Mouse (Mus musculus) stomach, embryonic 15.5 days (tissue): ENCODE measurements around the gene Maml2. TPM values are rescaled to one million over a fixed set of nuclear protein-coding genes. Genes with fewer than 3 reads are reported as not detected.

Experiments used
- ATAC-seq: fragments of 200-750 bp; cut with Nextera tagmentation; 2 replicates; pipeline ENCODE4 v1.8.0; 2017; ENCODE audit warnings: low read depth, moderate number of reproducible peaks, moderate TSS enrichment; ENCODE audit not compliant: insufficient read depth, low FRiP score
- H3K27ac ChIP-seq: fragments of 300-500 bp; sonication (generic); 2 replicates; pipeline ENCODE4 v1.5.1; 2015; ENCODE audit warnings: mild to moderate bottlenecking, inconsistent platforms
- H3K27me3 ChIP-seq: fragments of 300-500 bp; sonication (generic); replicated peaks from 2 replicates; pipeline ENCODE4 v1.6.1; 2015; ENCODE audit warnings: inconsistent platforms
- H3K36me3 ChIP-seq: fragments of 300-500 bp; sonication (generic); 2 replicates; pipeline ENCODE4 v1.6.1; 2015; ENCODE audit warnings: inconsistent platforms
- H3K4me1 ChIP-seq: fragments of 300-500 bp; sonication (generic); 2 replicates; pipeline ENCODE4 v1.6.1; 2015; ENCODE audit warnings: inconsistent platforms
- H3K4me2 ChIP-seq: fragments of 300-500 bp; sonication (generic); 2 replicates; pipeline ENCODE4 v1.6.1; 2015; ENCODE audit warnings: mild to moderate bottlenecking, inconsistent platforms
- H3K4me3 ChIP-seq: fragments of 300-500 bp; sonication (generic); replicated peaks from 2 replicates; pipeline ENCODE4 v1.5.1; 2015; ENCODE audit warnings: inconsistent platforms
- H3K9ac ChIP-seq: fragments of 300-500 bp; sonication (generic); 2 replicates; pipeline ENCODE4 v1.6.1; 2015; ENCODE audit warnings: inconsistent platforms
- H3K9me3 ChIP-seq: fragments of 300-500 bp; sonication (generic); 2 replicates; pipeline ENCODE4 v1.6.1; 2016; ENCODE audit warnings: inconsistent platforms
- WGBS: fragments of 180-500 bp; shearing (Covaris S2); methylation state at CpG from one replicate; pipeline ENCODE4 v1.1.7; 2015; 5-methylcytosine and 5-hydroxymethylcytosine counted together
- polyA plus RNA-seq: library from polyadenylated mRNA; unstranded; fragments of >200 nt; fragmentation: Nextera tagmentation; extraction: Ambion mirVana; gene quantifications from 2 replicates; pipeline ENCODE4 v1.2.1, GENCODE M21; 2015

The Maml2 gene
- polyA plus RNA-seq, 1 experiment from 2014 or later: 8.5 TPM

DNA sequence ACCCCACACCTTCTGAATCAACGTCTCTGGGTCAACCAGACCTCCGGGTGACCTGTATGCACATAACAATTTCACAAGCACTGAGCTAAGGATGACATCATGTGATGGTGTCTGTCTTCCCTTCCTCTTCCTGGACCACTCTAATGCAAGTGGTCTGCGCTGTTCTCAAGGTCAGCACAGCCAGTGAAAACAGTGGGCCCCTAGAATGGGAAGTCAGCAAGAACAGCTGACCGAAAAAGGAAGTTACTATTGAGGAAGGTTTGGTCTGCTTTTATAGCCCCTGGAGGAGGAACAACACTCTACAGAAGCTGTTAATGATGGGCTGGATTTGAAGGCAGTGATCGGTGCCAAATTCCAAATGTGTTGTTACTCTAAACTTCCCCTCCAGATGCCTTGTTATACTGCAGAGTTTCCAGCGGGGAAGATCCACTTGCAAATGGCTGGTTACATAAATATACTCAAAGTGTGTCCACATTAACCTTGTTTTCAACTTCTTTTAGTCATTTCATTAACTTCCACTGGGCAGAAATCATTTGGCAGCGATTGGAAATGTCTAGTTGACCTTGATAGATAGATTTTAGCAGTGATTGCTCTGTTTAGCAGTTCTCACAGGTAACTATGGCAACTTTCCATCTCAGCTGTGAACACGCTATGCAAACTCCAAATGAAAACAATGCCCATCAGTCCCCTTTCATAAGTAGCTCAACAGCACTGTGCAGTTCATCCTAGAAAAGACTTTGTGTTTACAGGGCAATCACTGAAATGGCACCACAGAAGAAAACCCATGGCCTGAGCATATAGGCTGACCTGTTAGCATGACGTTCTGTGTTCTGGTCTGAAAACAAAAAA is 289.6 kb downstream of the Maml2 start:
- peaks cover 20% of the 10 kb centered on the region; the same call in 1 of the 2 replicates for H3K4me1 ChIP-seq
- H3K9me3 ChIP-seq: no peaks in the 10 kb centered on the region
- no peak overlapping the region for H3K9ac ChIP-seq
- ATAC-seq: peak; percentile 60; the same call in 1 of the 2 replicates
- H3K27me3 ChIP-seq: no peaks in the 10 kb centered on the region
- H3K36me3 ChIP-seq: no peaks in the 10 kb centered on the region
- 36% methylated on average over 9 of the region's 9 CpGs for WGBS
- no peak overlapping the region for H3K4me3 ChIP-seq
- H3K27ac ChIP-seq: peak overlapping the region; percentile 63
- no peak overlapping the region for H3K4me2 ChIP-seq

DNA sequence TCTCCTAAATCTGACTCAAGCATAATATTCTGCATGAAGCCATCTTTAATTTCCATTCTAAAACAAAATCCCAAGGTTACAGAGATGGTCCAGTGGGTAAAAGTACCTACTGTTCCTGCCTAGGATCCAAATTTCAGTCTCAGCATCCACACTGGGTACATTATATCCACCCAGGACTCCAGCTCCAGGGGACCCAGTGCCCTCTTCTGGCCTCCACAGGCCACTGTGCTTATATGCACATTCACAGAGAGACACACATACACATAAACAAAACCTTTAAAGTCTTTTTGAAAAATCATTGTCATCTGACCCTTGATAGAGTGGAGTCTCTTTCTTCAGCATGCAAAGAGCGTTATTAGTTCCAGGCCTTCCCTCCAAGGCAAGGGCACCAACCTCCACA is 291.0 kb downstream of the Maml2 start:
- Histone ChIP-seq H3K4me3 (no peak overlapping the region), H3K27me3 (no peaks in the 10 kb centered on the region), H3K4me1 (peaks cover 20% of the 10 kb centered on the region; the same call in 1 of the 2 replicates), H3K36me3 (no peaks in the 10 kb centered on the region), H3K9me3 (no peaks in the 10 kb centered on the region), H3K4me2 (no peak overlapping the region), H3K9ac (no peak overlapping the region), H3K27ac (no peak overlapping the region)
- 94% methylated on average over 1 of the region's 1 CpGs for WGBS
- no peak for ATAC-seq

DNA sequence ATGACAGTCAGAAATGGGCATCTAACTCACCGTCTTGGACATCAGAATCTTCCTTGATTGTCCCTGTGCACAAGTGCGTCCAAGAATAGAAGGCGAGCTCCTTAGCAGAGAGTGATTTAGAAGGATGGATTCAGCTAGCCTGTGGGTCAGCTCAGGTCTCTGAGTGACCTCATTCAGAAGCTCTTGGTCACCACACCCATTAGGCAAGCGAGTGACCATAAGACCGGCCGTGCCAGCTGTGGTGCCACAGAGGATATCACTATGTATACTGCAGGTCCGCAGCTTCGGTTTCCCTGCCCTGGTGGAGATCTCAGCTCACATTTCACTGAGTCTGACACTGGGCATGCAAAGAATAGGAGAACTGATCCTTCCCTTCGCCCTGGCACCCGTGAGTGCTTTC is 294.9 kb downstream of the Maml2 start:
- ATAC-seq: no peak
- H3K9me3 ChIP-seq: no peaks in the 10 kb centered on the region

DNA sequence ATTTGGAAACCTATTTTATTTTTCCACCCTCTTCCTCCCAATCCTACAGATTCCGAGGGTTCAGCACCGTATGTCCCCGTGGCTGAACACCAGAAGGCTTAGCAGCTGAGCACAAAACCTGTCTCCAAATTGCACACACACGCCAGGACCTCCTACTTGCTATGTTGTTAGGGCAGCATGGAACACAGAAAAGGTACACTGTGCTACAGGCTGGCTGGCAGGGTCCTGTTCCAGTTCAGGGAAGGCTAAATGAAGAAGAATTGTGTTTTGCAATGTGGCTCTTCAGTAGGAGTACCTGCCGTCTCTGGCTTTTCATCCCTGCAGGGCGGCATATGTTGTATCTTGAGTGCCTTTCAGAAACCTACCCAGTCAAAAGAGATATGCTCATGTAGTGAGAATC is 300.0 kb downstream of the Maml2 start:
- 87% methylated on average over 6 of the region's 6 CpGs for WGBS

More for the DNA sequence above, 294.9 kb downstream of the Maml2 start:
- Histone ChIP-seq H3K27me3 (no peaks in the 10 kb centered on the region), H3K4me1 (peaks cover under 1% of the 10 kb centered on the region; the same call in 1 of the 2 replicates), H3K36me3 (no peaks in the 10 kb centered on the region), H3K9ac (no peak overlapping the region), H3K4me2 (no peak overlapping the region), H3K27ac (no peak overlapping the region), H3K4me3 (no peak overlapping the region)
- 90% methylated on average over 10 of the region's 10 CpGs for WGBS

DNA sequence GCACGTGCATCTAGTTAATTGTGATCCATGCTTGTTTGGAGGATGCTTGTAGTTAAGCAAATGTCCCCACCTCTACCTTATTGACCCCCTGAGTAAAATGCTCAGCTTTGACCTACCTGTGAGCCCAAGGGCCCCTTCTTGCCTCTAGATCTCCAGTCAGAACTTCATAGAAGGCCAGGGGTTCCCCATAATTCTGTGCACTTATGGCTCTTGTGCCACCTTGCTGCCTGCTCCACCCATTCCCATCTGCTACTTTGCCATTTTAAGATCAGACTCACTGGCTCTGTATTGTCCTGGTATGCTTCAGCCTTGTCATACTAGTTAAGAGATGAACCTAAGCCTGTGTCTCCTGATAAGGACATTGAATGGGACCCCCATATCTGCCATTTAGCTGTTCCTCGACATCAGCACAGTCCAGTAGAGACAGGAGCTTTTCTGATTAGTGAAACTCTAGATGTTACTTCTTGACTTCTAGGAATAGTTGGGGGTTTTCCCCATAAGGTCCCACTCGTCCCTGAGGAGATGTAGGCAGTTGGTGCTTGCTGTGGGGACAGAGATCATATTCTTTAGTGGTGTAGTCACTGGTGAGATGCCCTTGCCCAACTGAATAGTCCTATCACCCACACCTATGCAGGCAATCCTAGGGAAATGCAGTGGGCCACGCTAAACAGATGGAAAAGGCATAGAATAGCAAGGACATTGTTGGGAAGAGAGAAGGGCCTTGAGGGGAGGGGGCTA is 301.0 kb downstream of the Maml2 start:
- no peak for ATAC-seq
- no peaks in the 10 kb centered on the region for H3K27me3 ChIP-seq
- H3K4me1 ChIP-seq: no peaks in the 10 kb centered on the region
- no peak overlapping the region for H3K4me2 ChIP-seq
- H3K9ac ChIP-seq: no peak overlapping the region
- 70% methylated on average over 4 of the region's 4 CpGs for WGBS
- H3K9me3 ChIP-seq: no peaks in the 10 kb centered on the region
- H3K4me3 ChIP-seq: no peak overlapping the region
- H3K36me3 ChIP-seq: no peaks in the 10 kb centered on the region
- H3K27ac ChIP-seq: no peak overlapping the region

More for the DNA sequence above, 300.0 kb downstream of the Maml2 start:
- H3K27ac ChIP-seq: no peak overlapping the region
- no peak overlapping the region for H3K4me2 ChIP-seq
- no peaks in the 10 kb centered on the region for H3K4me1 ChIP-seq
- H3K9ac ChIP-seq: no peak overlapping the region
- H3K36me3 ChIP-seq: no peaks in the 10 kb centered on the region
- no peak overlapping the region for H3K4me3 ChIP-seq
- no peaks in the 10 kb centered on the region for H3K27me3 ChIP-seq
- no peak for ATAC-seq
- H3K9me3 ChIP-seq: no peaks in the 10 kb centered on the region

DNA sequence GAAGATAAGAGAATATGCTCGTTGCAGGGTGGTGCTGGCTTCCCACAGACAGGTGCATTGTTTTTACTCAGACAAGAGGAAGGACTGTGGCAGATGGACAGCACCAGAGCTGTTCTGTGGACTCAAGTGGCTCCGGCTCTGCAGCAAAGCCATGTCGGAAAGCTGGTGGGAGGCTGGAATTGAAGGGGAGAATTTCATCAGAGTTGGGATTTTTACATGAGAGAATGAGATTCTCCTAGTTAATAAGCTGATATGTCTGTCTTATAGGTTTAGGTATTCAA is 301.5 kb downstream of the Maml2 start:
- H3K9ac ChIP-seq: no peak overlapping the region
- H3K9me3 ChIP-seq: no peaks in the 10 kb centered on the region
- H3K4me3 ChIP-seq: no peak overlapping the region
- WGBS: 76% methylated on average over 3 of the region's 3 CpGs
- ATAC-seq: no peak
- no peak overlapping the region for H3K27ac ChIP-seq
- H3K36me3 ChIP-seq: no peaks in the 10 kb centered on the region
- H3K27me3 ChIP-seq: no peaks in the 10 kb centered on the region
- no peaks in the 10 kb centered on the region for H3K4me1 ChIP-seq
- no peak overlapping the region for H3K4me2 ChIP-seq

DNA sequence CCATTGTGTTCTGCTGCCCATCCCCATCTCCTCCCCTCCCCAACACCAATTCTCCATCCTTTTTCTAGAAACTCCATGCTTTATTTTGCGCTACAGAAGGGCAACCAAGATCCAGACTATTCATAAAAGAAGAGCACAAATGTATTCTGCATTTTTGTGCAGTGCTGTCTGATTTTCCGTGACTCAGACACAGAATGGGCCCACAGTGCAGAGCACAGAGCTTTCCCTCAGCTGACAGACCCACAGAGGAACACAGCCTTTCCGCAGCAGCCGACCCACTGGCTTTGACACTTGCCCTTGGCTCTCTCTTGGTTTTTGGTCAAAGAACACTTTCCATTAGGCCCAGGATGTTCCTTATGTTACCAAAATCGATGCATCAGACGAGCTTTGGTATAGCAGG is 302.0 kb downstream of the Maml2 start:
- ATAC-seq: no peak
- Histone ChIP-seq H3K27me3 (no peaks in the 10 kb centered on the region), H3K4me1 (no peaks in the 10 kb centered on the region), H3K9me3 (no peaks in the 10 kb centered on the region), H3K27ac (no peak overlapping the region), H3K4me3 (no peak overlapping the region), H3K36me3 (no peaks in the 10 kb centered on the region), H3K9ac (no peak overlapping the region), H3K4me2 (no peak overlapping the region)
- 89% methylated on average over 6 of the region's 6 CpGs for WGBS

DNA sequence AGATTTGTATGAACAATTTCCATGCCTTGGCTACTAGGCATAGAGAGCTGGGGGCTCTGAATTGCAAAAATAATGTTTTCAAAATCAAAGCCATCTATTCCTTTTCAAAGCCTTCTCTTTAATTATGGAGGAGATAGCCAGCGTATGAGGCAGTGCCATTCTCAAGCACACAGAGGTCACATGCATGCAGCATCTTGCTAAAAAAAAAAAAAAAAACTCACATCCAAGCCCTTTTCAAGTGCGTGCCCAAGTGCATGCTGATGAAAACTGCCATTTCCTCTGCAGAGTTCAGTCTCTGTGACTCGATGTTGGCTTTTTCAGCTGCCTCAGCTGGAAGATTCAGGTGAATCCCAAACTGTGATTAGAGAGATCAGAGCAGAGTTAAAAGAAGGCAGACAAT is 304.0 kb downstream of the Maml2 start:
- no peak overlapping the region for H3K4me2 ChIP-seq
- no peaks in the 10 kb centered on the region for H3K4me1 ChIP-seq
- H3K9ac ChIP-seq: no peak overlapping the region
- no peak for ATAC-seq
- no peaks in the 10 kb centered on the region for H3K36me3 ChIP-seq
- H3K27ac ChIP-seq: no peak overlapping the region
- no peaks in the 10 kb centered on the region for H3K27me3 ChIP-seq
- H3K9me3 ChIP-seq: no peaks in the 10 kb centered on the region
- 75% methylated on average over 3 of the region's 3 CpGs for WGBS
- no peak overlapping the region for H3K4me3 ChIP-seq

DNA sequence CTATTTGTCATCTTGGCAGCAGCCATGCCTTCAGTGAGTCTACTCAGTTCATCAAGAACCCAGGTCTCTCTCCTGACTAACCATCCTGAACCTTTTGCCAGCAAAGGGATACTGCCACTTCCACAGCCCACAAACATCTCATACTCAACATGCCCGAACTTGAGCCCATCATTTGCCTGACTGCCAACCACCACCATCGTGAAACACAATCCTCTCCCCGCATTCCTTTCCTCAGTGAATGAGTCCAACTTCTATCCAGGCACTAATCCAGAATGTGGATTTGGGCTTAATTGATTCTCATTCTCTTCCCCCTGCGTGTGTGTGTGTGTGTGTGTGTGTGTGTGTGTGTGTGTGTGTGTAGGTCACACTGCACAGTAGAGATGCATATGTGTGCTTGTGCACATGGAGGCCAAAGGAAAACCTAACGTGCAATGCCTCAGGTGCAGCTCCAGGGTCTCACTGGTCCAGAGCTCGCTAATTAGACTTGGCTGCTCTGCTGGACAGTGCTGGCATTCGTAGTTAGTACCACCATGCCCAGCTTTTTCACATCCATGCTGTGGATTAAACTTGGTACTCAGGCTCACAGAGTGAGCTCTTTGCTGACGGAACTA is 305.9 kb downstream of the Maml2 start:
- H3K9me3 ChIP-seq: no peaks in the 10 kb centered on the region

DNA sequence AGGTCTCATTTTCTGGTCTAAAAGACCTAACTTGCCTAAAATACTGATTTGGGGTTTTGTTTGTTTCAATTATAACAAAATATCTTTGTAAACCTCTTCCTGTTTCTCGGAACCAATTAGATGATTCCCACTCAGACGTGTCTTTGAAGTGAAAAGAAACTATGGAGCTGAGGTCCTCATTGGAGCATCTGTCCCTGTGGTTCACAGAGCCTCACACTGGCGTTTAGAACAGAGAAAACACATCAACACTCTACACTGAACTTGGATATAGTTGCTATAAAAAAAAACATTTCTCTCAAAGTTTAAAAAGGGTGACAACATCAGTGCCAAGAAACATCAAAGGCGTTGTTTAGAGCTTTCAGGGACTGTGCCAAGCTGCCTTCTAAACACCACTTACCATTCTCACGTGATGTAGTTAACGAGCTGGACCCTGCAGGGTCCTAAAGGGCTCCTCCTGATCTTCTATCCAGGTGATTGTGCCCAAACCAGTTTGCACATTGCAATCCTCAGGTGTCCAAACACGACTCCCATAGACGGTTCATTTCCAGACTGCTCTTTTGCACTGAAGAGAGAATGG is 309.9 kb downstream of the Maml2 start:
- ATAC-seq: no peak
- Histone ChIP-seq H3K36me3 (no peaks in the 10 kb centered on the region), H3K4me2 (no peak overlapping the region), H3K27ac (no peak overlapping the region), H3K27me3 (no peaks in the 10 kb centered on the region), H3K9me3 (no peaks in the 10 kb centered on the region), H3K4me1 (peaks cover 5% of the 10 kb centered on the region), H3K9ac (no peak overlapping the region), H3K4me3 (no peak overlapping the region)
- 67% methylated on average over 8 of the region's 8 CpGs for WGBS

More for the DNA sequence above, 305.9 kb downstream of the Maml2 start:
- 82% methylated on average over 7 of the region's 8 CpGs for WGBS
- Histone ChIP-seq H3K4me2 (no peak overlapping the region), H3K4me1 (no peaks in the 10 kb centered on the region), H3K36me3 (no peaks in the 10 kb centered on the region), H3K27ac (no peak overlapping the region), H3K4me3 (no peak overlapping the region), H3K27me3 (no peaks in the 10 kb centered on the region), H3K9ac (no peak overlapping the region)
- ATAC-seq: no peak

DNA sequence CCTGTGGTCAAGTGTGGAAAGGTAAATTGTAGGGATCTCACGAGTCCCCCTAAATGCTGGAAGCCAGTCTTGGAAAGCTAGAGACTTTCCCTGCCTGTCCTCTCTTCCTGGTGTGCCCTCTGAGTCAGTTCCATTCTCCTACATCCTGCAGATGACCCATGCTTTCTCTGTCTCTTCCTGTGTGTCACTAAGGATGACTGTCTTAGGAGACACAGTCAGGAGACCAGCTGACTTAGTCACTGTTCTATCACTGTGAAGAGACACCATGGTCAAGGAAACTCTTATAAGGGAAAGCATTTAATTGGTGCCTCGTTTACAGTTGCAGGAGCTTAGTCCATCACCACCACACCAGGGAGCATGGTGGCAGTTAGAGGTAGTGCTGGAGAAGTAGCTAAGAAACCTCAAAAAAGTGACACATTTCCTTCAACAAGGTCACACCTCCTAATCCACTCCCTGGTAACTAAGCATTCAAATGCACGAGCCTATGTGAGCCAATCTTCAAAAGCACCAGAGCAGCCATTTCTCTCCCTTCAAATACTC is 310.8 kb downstream of the Maml2 start:
- Histone ChIP-seq H3K36me3 (no peaks in the 10 kb centered on the region), H3K9me3 (no peaks in the 10 kb centered on the region), H3K4me1 (peaks cover 9% of the 10 kb centered on the region), H3K27ac (no peak overlapping the region), H3K4me2 (no peak overlapping the region), H3K9ac (no peak overlapping the region), H3K4me3 (no peak overlapping the region), H3K27me3 (no peaks in the 10 kb centered on the region)
- WGBS: 53% methylated on average over 3 of the region's 3 CpGs
- no peak for ATAC-seq
